Mouse (Mus musculus) heart, embryonic 15.5 days (tissue): Measurements from ENCODE around the gene Fndc3a. TPM values are rescaled to one million over a fixed set of nuclear protein-coding genes. Genes with fewer than 3 reads are reported as not detected.

ENCODE experiments used
- ATAC-seq: fragments of 200-750 bp; cut with Nextera tagmentation; replicated peaks from 2 replicates; pipeline ENCODE4 v1.8.0; 2017; ENCODE audit warnings: low read depth, moderate TSS enrichment; ENCODE audit not compliant: insufficient number of reproducible peaks, insufficient read depth, low FRiP score
- H3K27ac ChIP-seq: fragments of 300-500 bp; sonication (generic); 2 replicates; pipeline ENCODE4 v1.5.1; 2015; ENCODE audit warnings: mild to moderate bottlenecking, inconsistent platforms
- H3K27me3 ChIP-seq: fragments of 300-500 bp; sonication (generic); 2 replicates; pipeline ENCODE4 v1.6.1; 2015; ENCODE audit warnings: inconsistent platforms
- H3K36me3 ChIP-seq: fragments of 300-500 bp; sonication (generic); 2 replicates; pipeline ENCODE4 v1.6.1; 2015; ENCODE audit warnings: mild to moderate bottlenecking, inconsistent platforms
- H3K4me1 ChIP-seq: fragments of 300-500 bp; sonication (generic); replicated peaks from 2 replicates; pipeline ENCODE4 v1.6.1; 2015; ENCODE audit warnings: inconsistent platforms
- H3K4me2 ChIP-seq: fragments of 300-500 bp; sonication (generic); 2 replicates; pipeline ENCODE4 v1.6.1; 2015; ENCODE audit warnings: inconsistent platforms, mild to moderate bottlenecking, moderate library complexity
- H3K4me3 ChIP-seq: fragments of 300-500 bp; sonication (generic); 2 replicates; pipeline ENCODE4 v1.5.1; 2015; ENCODE audit warnings: mild to moderate bottlenecking, inconsistent platforms
- H3K9ac ChIP-seq: fragments of 300-500 bp; sonication (generic); 2 replicates; pipeline ENCODE4 v1.6.1; 2015; ENCODE audit warnings: mild to moderate bottlenecking, inconsistent platforms
- H3K9me3 ChIP-seq: fragments of 300-500 bp; sonication (generic); replicated peaks from 2 replicates; pipeline ENCODE4 v1.6.1; 2016; ENCODE audit warnings: inconsistent platforms
- WGBS: fragments of 180-500 bp; shearing (Covaris S2); methylation state at CpG from one replicate; pipeline ENCODE4 v1.1.7; 2015; ENCODE audit warnings: mixed read lengths; 5-methylcytosine and 5-hydroxymethylcytosine counted together
- polyA plus RNA-seq: library from polyadenylated mRNA; unstranded; fragments of >200 nt; fragmentation: Nextera tagmentation; extraction: Ambion mirVana; gene quantifications from 2 replicates; pipeline ENCODE4 v1.2.1, GENCODE M21; 2015

The Fndc3a gene
- polyA plus RNA-seq, 1 experiment from 2014 or later: 17.3 TPM

DNA sequence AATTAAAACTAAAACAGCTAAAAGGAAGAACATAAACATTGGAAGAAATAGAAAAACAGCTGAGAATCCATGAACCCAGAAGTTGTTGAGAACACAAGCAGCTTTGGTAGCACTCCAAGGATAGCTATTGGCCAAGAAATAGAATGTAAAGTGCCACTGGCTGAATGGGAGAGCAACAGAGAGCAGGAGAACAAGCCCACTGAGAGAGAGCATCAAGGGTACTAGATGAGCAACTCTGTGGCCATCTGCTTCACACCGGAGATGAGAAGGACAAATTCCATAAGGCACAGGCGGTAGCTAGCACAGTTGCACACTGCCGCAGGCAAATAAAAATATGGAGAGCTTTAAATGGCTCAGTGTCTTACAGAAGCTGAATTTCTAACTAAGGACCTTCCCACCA lies 219.4 kb downstream of the Fndc3a start:
- no peak for ATAC-seq

More for the DNA sequence above, 219.4 kb downstream of the Fndc3a start:
- Histone ChIP-seq H3K27ac (no peak overlapping the region), H3K4me2 (no peak overlapping the region), H3K9me3 (no peaks in the 10 kb centered on the region), H3K27me3 (no peaks in the 10 kb centered on the region), H3K4me3 (no peak overlapping the region), H3K9ac (no peak overlapping the region), H3K36me3 (no peaks in the 10 kb centered on the region), H3K4me1 (no peaks in the 10 kb centered on the region)
- 91% methylated on average over 3 of the region's 3 CpGs for WGBS

Other genes with a start within 250 kb of the Fndc3a start
- gene Gm9195, start 218.2 kb downstream of the Fndc3a start, polyA plus RNA-seq: not detected in 2 replicates